Mouse (Mus musculus) gastrocnemius, postnatal 25 days (tissue): ENCODE measurements around the gene Cep126. TPM values are rescaled to one million over a fixed set of nuclear protein-coding genes. Genes with fewer than 3 reads are reported as not detected.
A peak's percentile ranks its signal among the peaks of the same experiment; 100 is the strongest.

ENCODE experiments used
- DNase-seq: peaks from one replicate; pipeline ENCODE4 v3.0.0; 2022
- long read RNA-seq, 2 experiments: library from polyadenylated mRNA; stranded (forward); transcript quantifications; one replicate each; pipeline ENCODE4 v2.0.0; 2021
- total RNA-seq, 2 experiments: library from RNA; stranded (reverse); gene quantifications; 1 replicate in 1 of 2; 2 replicates in 1 of 2; pipeline ENCODE4 v1.2.3; 2021

Cep126 gene
- under 1 TPM; 0.40 to 0.67 TPM for total RNA-seq
- long read RNA-seq, experiment 1 = 0 reads
- long read RNA-seq, experiment 2 = 0 reads

DNA sequence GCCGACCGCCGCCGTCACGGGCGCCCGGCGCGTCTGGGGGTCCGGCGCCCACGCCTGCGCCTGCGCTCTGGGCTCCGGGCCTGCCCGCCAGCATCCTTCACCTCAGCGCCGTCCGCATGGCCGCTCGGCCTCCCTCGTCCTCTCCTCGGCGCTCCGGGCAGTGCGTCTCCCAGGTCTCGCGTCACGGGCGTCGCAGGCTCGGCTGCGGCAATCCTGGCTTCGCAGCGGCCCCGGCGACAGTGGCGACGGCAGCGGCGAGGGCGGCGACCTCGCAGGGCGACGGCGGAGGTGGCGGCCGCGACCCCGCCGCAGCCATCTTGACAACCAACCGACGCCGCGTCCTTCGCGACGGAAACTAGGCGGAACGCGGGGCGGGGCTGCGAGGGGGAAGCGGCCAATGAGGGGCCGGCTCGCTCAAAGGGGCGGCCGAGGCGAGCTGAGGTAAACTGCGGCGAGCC, at the start of gene Cep126:
TSS of gene Cep126 (minus strand) at position 178 of the 458 bp plus-strand sequence.
- DNase-seq = peak; percentile 73

DNA sequence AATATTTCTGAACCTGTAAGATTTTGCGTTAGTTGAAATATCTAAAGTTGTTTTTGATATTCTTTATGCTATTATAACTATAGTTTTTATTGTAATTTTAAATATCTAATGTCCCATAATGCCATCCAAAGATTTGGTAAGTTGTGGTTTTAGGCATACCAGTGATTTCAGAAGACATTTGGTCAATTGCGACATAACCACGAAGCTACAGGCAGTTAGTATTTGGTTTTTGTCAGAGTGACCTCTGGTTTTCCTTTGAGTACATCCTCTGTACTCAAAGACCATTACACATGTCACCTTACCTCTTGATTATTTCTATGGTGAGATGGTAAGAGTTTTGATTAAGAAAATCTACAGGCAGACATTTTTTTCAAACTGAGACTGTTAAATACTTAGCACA, 45.5 kb upstream of the Cep126 start:
- no peak for DNase-seq

DNA sequence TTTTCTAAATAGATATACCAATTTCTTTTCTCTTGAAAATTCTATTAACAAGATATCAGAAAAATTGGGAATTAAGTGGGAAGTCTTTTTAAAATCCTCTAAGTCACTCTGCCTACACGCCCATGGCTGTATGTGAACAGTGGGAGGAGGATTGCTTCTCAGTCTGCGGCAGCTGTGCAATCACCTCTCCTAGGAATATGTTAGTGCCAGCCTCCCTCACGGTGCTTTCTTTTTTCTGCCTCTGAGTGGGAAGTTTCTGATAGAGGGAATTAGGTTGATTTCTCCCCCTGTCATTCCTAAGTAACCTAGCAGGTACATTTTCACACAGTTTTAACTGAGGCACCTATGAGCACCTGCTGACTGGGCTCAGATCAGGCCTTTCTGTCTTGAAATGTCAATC, 43.0 kb upstream of the Cep126 start:
- no peak for DNase-seq

DNA sequence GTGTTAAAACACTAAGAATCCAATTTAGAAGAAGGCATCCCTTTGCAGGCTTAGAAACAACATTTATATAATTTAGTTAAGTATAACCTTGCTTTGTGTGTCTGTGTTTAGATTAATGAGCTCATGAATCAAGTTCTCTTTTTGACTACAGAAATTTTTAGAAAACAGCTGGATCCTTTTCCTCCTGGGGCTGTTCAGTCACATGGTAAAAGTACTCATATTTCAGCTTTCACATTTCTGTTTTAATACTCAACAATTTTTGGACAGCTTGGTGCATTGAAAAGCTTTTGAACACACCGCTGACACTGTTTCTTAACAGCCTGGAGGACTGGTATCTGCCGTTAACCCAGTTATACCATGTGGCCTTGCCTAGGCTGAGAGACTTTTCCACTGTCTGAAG, 22.9 kb upstream of the Cep126 start:
- no peak for DNase-seq

DNA sequence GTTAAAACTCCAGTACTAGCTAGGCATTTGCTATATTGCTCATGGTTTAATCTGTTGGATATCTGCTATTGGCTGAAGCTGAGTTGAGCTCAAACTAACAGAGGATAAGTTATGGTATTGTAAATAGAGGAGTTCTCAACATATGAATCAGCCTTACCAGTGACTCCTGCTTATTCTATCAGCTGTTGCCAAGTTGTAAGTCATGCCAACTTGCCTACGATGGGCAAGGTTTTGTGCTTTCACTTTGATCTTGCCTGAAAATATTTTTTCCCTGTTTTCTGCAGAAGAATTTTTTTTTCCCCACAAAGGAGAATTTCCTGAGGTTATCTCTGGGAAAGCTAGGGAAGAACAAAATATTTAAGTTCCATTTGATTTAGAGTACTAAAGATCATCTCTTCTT, 5.4 kb upstream of the Cep126 start:
- no peak for DNase-seq

DNA sequence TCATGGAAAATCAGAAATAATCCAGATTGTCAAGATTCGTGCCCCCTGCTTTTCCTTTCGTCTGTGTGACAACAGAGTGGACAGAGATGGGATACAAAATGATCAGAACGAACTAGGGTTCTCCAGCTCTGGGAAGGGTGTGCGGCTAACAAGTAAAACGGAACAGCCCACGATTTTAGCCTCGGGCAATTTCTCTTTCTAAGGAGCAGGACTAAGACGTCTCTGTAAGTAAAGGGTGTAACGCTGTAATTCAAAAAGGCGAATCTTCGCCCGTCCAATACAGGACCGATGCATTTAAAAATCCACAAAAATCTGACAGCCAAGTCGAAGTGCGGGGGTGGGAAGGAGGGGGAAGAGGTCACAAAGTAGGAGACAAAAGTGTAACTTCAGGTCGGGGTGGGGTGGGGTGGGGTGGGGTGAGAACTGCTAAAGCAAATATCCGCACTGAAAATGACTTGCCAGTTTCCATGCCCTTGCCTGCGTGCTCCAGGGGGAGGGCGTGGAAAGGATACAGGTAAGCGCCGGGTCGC, 443 bp downstream of the Cep126 start:
- DNase-seq = no peak

DNA sequence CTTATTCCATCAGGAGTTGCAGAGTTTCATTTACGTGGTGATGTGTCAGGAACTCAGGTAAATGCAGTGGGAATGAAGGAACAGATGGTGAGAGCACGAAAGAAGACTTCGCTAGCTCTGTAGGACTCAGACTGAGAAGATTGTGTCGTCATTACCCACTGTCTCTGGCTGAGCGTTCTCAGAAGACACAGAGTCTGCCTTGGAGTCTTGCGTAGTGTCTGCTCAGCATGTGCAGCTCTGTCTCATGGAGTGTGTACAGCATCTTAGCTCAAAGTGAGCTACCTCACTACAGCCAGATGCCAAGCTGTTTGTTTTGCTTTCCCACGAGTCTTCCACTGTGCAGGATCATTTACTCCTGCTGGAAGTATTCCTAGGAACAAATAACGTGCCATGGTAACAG, 10.6 kb downstream of the Cep126 start:
- no peak for DNase-seq

DNA sequence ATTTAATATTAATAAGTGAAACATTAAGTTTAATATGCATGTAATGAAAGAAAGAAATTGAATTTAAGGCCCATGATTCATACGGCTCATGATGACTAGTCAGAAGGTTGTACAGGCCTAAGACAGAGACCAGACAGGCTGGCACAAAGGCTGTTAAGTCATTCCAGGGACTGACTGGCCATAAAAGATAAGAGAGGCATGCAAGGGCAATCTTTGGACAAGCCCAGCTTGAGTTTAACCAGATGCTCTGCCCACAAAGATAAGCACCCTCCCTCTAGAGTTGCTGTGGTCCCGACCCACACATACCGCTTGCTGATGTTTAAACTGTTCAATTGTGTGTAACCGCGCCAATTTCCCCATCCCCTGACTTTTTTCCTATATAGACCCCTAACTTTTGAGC, 19.6 kb downstream of the Cep126 start:
- DNase-seq = no peak

DNA sequence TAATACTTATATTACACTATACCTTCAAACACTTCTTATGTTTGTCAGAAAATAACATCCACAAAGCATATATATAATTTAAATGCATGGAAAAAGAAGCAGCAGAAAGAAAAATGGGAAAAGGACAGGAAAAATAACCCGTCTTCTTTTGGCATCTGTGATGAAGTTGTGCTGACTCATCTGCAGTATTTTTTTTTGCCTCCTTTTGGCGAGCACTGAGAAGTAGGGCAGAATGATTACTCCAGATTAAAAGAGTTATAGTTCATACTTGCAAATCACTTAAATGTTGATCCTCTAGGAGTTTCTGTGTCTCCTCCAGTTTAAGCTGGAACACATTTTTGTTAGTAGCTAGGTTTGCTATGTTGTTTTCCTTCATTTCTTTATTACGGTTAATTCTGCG, 31.0 kb downstream of the Cep126 start:
- no peak for DNase-seq

DNA sequence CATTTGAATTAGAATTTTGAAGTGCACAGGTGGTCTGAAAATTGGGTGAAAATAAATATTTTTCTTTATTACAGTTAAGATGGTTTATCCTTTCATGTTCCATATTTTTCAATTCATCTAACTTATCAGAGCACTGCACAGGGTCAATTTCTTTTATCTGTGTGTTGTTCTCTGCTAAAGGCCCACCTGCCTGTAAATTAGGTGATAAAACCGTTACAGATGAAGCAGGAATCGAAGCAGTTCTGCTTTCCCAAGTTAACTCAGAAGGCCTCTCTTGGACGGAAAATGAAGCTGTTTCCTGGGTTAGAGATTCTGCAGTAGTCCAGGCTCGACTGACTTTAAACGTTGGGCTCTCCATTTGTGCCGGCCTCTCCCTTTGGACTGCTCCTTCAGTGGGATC, 33.1 kb downstream of the Cep126 start:
- DNase-seq = no peak

DNA sequence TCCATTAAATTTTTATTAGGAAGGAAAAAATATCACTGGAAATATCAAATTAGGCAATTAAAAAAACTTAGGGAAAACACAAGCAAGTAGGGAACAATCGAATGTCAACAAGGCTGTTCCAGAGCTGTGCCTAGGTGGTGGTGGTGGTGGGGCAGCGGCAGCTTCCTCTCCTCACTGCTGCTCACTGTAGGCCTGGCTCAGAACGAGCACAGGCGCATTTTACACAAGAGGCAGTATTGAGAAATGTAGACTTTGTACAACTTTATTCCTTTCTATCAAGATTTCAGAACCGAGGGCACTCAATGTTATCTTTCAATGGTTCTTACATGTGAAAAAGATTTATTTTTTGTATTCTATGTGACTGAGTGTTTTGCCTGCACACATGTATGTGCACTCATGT, 55.2 kb downstream of the Cep126 start:
- no peak for DNase-seq

DNA sequence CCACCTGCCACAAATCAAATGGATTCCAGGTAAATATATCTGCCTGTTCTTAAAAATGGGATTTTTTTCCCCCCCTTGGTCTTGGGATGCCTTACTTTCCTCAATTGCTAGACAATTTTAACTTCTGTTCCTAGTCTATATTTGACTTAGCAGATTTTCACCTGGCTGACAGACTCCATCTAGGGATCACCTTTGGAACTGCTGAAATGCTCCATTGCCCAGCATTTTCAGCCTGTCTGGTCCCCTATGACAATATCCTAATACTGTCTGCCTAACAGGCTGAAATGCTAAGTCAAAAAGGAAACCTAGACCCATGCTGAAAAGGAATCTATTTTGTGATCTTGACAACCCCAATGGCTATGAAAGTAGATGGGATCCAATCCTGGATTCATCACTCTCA, 59.7 kb downstream of the Cep126 start:
- DNase-seq = no peak

DNA sequence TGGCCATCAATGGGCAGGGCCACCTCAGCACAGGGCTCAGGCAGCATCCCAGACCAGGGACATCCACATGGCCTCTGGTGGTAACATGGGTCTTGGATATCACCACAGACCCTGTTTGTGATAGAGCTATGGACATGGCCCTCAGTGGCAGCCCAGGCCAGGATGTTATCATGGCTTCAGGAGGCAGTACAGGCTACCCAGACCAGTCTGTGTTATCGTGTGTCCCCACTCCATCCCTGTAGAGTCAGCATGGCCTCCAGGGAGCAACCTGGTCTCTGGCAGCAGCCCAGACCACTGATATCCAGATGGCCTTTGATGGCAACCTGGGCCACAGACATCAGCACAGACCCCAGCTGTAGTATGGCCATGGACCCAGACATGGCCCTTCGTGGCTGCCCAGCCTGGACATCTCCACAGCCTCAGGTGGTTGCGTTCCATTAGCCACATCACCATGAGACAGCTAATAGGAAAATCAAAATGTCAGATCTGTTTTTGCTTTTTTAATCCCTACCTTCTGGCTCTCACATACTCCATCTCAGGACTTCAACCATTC, 60.8 kb downstream of the Cep126 start:
- DNase-seq = no peak

DNA sequence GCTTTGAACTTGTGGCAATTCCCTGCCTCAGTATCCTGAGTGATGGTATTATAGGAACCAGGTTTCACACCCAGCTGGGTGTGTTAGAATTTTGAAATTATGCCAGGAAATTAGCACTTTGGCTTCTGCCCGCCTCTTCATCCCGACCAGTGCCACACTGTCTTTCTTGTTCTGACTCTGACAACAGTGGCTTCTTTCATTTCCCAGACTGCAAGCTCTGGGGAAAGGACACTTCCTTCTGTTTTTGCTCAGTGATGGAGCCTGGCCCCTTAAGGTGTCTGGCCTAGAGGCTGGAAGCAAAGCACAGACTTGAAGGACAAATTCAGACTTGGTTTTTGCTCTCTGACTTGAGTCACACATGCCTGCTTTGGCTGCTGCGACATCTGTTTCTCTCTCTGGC, 74.5 kb downstream of the Cep126 start:
- no peak for DNase-seq

DNA sequence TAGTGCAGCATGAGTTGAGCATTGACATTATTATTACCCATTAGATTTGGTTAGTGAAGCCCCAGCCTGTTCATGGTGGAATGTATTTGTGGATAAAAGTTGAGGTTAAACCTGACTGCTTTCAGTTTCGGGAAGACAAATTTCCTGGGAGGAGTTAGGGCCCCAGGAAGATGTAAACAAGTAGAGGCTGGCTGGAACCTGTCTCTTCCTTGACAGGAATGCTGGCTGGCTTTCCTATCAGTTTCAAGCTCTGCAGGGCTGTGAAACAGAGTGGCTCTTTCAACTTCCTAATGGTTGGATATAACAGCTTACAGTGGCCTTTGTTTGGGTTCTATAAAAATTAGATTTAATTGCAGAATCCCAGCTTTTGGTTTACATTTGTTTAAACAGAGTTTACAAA, 79.3 kb downstream of the Cep126 start:
- no peak for DNase-seq

DNA sequence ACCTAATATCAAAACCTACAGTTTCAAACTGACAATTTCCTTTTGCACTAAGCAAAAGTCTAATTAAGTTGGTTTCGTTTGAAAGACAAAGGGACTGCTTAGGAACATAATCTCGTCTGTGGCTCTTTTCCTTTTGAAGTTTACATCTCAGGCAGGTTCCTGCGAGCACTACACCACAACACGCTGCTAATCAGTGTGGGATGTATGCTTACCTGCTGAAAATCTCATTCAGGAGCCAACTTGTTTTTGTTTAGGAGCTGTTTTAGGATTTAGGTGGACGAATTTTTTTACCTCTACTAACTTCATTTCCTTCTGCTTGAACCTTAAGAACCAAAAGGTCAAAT, 91.1 kb downstream of the Cep126 start:
- DNase-seq = no peak

DNA sequence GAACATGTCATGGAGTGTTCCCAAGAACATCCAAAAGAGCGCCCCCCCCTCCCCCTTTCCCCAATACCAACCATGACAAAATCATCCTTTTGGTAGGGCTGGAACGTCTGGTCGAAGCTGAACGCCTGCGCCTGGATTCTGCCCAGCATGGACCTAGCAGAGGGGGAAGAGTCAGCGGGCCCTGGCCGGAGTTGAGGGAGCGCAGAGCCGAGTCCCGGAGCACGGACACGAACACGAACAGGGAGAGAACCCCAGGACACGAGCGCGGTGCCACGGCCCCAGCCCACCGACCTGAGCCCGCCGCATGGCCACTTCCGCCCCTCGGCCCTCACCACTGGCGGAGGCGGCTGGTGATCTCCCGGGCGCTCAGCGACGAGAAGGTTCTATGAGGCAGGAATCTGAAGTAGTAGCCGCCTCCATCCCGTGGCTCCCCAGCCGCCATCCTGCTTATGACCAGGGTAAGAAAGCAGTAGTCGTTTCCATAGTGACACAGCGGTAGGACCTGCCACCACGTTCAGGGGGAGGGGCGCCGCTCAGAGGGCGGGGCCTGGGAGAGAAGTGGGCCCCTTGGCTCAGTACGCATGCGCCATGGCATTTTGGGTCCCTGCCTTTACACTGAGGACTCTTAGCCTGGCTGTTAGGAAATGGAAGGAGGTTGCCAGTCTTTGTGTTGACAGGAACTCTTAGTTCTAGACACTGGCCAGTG, 91.6 kb downstream of the Cep126 start, which contains the start of gene Cfap300:
TSS of gene Cfap300 (minus strand) at position 486 of the 706 bp plus-strand sequence.
- DNase-seq = peak; percentile 96

DNA sequence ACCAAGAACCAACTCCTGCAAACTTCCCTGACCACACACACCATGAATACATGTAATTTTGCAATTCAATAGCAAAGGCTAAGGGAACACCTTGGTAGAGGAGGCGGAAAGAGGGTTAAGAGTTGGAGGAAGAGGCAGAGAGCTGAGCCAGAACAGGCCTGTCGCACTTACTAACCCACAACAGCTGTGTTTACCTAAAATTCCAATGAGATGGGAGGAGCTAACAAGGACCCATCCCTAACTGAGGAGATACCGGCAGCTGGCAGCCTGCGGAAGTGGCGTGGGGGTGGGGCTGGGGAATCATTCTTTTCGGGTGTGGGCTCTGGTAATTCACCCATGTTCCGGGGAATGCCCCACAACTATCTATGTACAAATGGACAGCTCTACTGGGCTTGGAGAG, 98.5 kb downstream of the Cep126 start:
- no peak for DNase-seq

DNA sequence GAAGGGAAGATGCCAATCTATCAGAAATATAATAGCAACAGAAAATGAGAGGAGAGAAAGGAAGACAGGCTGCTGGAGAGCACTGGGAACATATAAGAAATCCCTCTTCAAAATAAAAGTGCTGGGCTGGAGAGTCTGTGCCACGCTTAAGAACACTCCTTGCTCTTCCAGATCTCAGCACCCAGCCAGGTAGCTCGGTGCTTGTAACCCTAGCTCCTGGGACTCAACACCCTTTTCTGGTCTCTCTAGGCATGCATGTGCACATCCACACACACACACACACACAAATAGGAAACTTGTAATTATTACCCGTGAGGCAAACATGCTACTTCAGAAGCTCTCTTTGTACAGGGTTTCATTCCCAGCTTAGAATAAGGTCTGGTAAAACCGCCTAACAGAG, 99.0 kb downstream of the Cep126 start:
- no peak for DNase-seq

DNA sequence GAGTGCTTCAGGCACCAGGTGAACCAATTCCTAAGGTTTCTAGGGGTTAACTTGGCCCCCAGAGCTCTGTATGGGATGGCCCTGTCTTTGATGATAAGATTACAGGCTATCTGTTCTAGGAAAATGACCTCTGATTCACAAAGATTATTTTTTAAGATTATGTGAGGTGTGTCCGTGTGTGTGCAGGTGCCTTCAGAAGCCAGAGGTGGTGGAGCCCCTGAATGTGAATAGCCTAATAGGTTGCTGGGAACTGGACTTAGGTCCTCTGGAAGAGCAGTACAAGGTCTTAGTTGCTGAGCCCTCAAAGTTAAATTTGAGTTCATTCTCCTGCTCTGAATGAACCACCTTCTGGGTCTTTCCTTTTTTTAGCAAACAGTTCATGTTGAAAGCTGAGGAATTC, 100.0 kb downstream of the Cep126 start:
- DNase-seq = no peak

DNA sequence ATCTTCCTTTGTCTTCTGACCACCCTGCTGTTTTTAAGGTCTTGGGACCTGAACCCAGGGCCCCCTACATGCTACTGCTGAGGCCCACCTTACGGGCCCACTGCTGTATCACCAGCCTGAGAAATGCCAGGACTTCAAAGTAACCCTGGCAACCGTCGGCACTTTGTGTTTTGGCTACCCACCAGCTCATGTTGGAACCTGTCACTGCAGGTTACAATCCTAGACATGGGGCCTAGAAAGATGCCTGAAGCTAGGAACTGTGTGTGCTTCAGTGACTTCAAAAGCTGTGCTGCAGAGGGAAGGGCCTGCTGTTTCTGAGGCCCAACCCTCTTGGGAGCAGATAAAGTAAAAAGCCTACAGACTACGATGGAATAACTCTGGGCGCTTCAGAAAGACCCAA, 101.2 kb downstream of the Cep126 start:
- DNase-seq = no peak
